Mouse (Mus musculus): ENCODE results near the gene Pnpla6.

Pnpla6 gene

GRCm38 (mm10) chr8:3507979-3508754 is 7.0 kb upstream of the Pnpla6 start:
- DNase-seq: no peak

GRCm38 (mm10) chr8:3514681-3515247 is 420 bp upstream of the Pnpla6 start:
- DNase-seq: no peak

GRCm38 (mm10) chr8:3515771-3516417 is 710 bp downstream of the Pnpla6 start:
- no peak for DNase-seq

GRCm38 (mm10) chr8:3516450-3517116 is 1.4 kb downstream of the Pnpla6 start:
- DNase-seq: peak; percentile 91

- no peak for DNase-seq
These were observed 1.9 kb downstream of the Pnpla6 start for GRCm38 (mm10) chr8:3517117-3517495.

- DNase-seq: no peak
These were observed 7.0 kb downstream of the Pnpla6 start for GRCm38 (mm10) chr8:3522007-3522697.

GRCm38 (mm10) chr8:3530816-3531215 is 15.6 kb downstream of the Pnpla6 start:
- DNase-seq: no peak

GRCm38 (mm10) chr8:3531936-3532335 is 16.8 kb downstream of the Pnpla6 start:
- DNase-seq: no peak

GRCm38 (mm10) chr8:3536053-3536841 is 21.1 kb downstream of the Pnpla6 start:
- peak; percentile 46 to 48 for DNase-seq

- no peak for DNase-seq
These were observed 21.8 kb downstream of the Pnpla6 start for GRCm38 (mm10) chr8:3536940-3537339.

- no peak for DNase-seq
These were observed 22.5 kb downstream of the Pnpla6 start for GRCm38 (mm10) chr8:3537666-3538065.

- DNase-seq: no peak
These were observed 24.0 kb downstream of the Pnpla6 start for GRCm38 (mm10) chr8:3539146-3539545.

- DNase-seq: no peak
These were observed 24.9 kb downstream of the Pnpla6 start for GRCm38 (mm10) chr8:3540076-3540475.

GRCm38 (mm10) chr8:3546511-3546910 is 31.3 kb downstream of the Pnpla6 start:
- DNase-seq: no peak

- DNase-seq: no peak
These were observed 37.1 kb downstream of the Pnpla6 start for GRCm38 (mm10) chr8:3552240-3552639.

GRCm38 (mm10) chr8:3556114-3556513 is 40.9 kb downstream of the Pnpla6 start:
- no peak for DNase-seq

- DNase-seq: no peak
These were observed 52.6 kb downstream of the Pnpla6 start, which contains the start of gene C330021F23Rik for GRCm38 (mm10) chr8:3567641-3568371. C330021F23Rik (plus strand) TSS chr8:3567990.

GRCm38 (mm10) chr8:3568378-3568777 is 53.2 kb downstream of the Pnpla6 start:
- DNase-seq: no peak

- DNase-seq: no peak
These were observed 54.6 kb downstream of the Pnpla6 start for GRCm38 (mm10) chr8:3569784-3570183.

- no peak for DNase-seq
These were observed 59.4 kb downstream of the Pnpla6 start for GRCm38 (mm10) chr8:3574546-3574945.
